Mouse (Mus musculus): ENCODE results near the gene Sec24c.
"Not testable (repeated sequence)": the region's sequence is repeated elsewhere in the genome, so short reads cannot be mapped to it uniquely, and the experiment has no call there.

Gene Sec24c

DNA sequence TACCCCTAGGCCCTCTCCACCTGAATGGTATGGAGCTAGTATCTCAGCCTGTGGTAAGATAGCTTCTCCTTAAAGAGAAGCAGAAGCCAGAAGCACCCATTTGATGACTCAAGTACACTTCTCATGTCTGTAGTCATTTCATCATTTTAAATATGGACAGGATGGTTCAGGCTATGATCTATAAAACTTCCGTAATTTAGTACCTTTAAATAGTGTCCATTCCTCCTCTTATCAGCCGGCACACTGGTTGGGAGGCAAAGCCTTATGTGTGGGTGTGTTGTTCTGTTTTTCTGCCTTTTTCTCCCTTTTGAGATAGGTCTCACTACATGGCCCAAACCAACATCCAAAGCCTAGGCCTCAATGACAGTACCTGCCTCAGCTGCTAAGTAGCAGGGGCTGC lies 24.4 kb downstream of the Sec24c start:
- no peak for DNase-seq (ENCODE audit: low spot score)

DNA sequence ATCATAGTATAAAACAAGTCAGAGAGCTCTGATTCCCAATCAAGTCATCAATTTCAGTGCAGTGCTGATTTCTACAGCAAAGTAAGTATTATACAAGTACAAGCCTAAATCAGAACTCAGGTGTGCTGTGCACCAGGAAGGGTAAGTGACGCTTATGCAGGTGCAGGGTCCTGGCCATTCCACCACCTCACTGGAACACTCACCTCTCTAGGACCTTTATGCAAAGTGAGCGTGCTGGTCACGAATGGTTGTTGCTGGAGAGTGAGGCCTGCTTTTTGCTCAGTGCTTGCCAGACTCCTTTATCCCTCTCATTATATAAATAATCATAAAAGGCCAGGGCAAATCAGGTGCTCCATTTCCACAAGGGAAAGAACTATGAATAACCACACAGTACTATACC lies 26.3 kb downstream of the Sec24c start:
- DNase-seq (ENCODE audit: low spot score) = no peak

DNA sequence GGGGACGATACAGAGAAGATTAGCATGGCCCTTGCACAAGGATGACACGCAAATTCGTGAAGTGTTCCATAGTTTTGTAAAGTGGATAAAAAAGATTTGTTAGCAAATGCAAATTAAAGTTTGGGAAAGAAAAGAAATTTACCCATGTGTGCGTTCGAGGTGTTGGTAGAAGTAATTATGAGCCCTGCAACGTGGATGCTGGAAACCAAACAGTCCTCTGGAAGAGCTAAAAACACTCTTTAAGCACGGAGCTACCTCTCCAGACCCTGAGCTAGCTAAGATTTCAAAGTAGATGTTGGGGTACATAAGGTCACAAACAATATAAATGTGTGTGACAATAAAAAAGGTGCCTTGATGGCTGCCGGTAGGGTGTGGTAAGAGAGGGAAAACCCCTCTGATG lies 27.4 kb downstream of the Sec24c start:
- no peak for DNase-seq (ENCODE audit: low spot score)

GRCm38 (mm10) chr14:20702096-20702740 lies 28.1 kb downstream of the Sec24c start:
- no peak for DNase-seq (ENCODE audit: low spot score)

DNA sequence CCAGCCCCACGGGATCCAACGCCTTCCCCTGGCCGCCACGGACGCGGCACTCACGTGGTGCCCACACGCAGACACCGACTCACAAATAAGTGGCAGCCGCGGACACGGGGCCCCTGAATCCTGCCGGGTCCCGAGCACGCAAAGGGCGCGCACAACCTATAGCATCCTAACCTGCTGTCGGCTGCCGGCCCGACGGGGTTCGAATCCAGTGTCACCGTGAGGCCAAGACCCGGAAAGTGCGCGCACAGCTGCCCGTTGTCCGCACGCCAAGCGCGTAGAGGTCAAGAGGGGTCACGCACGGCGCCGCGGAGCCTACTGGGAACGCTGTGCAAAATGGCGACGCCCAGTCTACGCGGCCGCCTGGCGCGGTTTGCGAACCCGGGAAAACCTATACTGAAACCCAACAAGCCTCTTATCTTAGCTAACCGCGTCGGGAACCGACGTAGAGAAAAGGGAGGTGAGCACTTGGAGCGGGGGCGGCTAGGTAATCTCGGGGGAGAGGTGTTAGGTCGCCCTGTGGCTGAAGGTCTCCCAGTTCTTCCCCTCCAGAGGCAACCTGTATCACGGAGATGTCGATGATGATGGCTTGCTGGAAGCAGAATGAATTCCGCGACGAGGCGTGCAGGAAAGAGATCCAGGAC lies 28.8 kb downstream of the Sec24c start, which contains the start of gene Chchd1:
Gene Chchd1 (plus strand): TSS at position 266 of the 641 bp plus-strand sequence.
- DNase-seq (ENCODE audit: low spot score) = peak; percentile 91

- DNase-seq (ENCODE audit: low spot score) = not testable (repeated sequence)
Measured at GRCm38 (mm10) chr14:20703461-20703860, 29.4 kb downstream of the Sec24c start.

DNA sequence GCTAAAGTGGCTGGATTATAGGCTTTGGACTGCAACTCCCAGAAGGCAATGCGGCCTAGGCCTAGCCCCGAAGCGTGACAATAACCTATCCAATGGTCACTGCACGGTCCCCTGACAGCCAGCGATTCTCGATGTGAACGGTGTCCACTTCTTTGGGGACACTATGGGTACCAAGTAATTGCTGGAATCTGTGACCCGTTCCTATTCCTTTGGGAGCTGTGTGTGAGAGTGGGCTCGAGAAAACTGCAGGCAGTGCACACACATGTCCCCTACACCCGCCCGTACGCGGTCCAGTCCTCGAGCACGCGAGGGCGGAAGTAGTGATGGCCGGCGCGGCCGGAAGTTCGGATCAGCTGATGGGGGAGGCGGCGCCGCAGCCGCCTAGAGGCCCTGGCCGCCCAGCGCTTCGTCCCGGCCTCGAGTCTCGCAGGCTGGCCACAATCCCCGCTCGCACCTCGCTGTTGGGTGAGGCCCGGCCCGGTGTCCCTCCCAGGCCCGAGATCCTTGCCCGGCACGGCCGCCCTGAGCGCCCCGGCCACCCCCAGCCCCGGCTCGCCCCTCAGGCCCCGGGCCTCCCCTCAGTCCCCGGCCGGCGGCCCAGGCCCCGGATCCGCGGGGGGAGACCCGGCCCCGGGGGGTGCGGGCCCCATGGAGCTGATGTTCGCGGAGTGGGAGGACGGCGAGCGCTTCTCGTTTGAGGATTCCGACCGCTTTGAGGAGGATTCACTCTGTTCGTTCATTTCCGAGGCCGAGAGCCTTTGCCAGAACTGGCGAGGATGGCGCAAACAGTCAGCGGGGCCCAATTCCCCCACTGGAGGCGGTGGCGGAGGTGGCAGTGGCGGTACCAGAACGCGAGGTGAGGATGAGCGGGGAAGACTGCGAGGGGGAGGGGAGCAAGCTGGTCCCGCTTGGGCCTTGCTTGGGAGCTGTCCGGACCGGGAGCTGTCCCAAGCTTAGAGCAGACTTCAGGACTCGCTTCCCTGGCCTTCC lies 33.4 kb downstream of the Sec24c start, which contains the start of gene Zswim8:
Gene Zswim8 (plus strand): TSS at position 352 of the 990 bp plus-strand sequence.
- DNase-seq (ENCODE audit: low spot score) = peak; percentile 90

GRCm38 (mm10) chr14:20708239-20708638 lies 34.1 kb downstream of the Sec24c start:
- DNase-seq (ENCODE audit: low spot score) = no peak

DNA sequence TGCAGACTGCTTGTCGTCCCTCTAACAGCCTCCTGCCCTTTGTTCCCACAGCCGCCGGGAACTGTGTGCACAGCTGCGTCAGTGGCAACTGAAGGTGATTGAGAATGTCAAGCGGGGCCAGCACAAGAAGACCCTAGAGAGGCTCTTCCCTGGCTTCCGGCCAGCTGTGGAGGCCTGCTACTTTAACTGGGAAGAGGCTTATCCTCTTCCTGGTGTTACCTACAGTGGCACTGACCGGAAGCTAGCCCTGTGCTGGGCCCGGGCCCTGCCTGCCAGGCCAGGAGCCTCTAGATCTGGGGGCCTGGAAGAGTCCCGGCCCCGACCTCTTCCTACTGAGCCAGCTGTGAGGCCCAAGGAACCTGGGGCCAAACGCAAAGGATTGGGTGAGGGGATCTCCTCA lies 39.7 kb downstream of the Sec24c start:
- no peak for DNase-seq (ENCODE audit: low spot score)

DNA sequence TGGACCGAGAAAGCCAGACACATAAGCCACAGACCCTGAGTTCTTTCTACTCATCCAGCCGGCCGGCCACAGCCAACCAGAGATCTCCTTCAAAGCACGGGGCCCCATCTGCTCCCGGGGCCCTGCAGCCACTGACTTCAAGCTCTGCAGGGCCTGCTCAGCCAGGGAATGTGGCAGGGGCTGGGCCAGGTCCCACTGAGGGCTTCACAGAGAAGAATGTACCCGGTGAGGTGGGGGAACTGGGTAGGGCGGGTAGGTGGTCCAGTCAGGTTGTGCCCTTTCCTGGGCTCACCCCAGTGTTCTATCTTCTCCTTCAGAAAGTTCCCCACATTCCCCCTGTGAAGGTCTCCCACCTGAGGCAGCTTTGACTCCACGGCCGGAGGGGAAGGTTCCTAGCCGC lies 44.3 kb downstream of the Sec24c start:
- no peak for DNase-seq (ENCODE audit: low spot score)

GRCm38 (mm10) chr14:20719767-20720166 lies 45.7 kb downstream of the Sec24c start:
- DNase-seq (ENCODE audit: low spot score) = no peak

GRCm38 (mm10) chr14:20721371-20721770 lies 47.3 kb downstream of the Sec24c start:
- DNase-seq (ENCODE audit: low spot score) = no peak

GRCm38 (mm10) chr14:20723006-20723405 lies 48.9 kb downstream of the Sec24c start:
- DNase-seq (ENCODE audit: low spot score) = no peak

DNA sequence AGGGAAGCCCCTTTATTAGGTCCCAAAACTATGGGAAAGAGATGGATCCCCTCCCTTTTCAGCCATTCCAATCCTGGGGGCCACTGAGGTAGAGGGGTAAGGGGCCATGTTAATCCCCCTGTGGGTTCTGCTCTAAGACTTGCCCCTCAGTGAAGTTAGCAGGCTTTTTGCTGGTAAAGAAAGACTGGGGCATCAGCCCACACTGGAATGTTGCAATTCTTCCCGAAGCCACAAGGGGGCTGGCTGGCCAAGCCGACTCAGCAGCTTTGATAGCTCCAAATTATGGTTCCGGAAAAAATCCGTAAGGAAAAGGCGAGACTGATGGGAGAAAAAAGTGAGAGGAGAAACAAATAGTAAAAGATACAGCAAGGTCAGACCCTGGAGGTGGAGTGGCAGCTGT lies 49.9 kb downstream of the Sec24c start:
- DNase-seq (ENCODE audit: low spot score) = peak; percentile 63

GRCm38 (mm10) chr14:20725660-20726339 lies 51.7 kb downstream of the Sec24c start:
- no peak for DNase-seq (ENCODE audit: low spot score)

DNA sequence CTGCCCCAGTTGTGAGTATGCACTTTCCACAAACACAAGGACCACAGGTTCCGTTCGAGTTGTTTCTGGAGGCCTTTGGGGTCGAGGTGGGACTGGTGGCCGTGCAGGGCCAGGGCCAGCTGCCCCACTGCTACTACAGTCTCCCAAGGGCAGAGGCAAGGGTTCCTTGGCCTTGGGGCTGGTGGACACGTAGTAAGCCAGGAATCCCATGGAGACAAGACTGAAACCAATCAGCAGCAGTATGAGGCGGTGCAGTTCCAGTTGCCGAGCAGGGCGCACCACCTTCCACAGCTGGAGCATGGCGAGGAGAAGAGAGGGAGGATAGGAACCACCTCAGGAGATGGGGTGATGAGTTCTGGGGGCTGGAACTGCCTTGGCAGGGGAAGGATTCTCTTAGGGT lies 55.8 kb downstream of the Sec24c start:
- no peak for DNase-seq (ENCODE audit: low spot score)

DNA sequence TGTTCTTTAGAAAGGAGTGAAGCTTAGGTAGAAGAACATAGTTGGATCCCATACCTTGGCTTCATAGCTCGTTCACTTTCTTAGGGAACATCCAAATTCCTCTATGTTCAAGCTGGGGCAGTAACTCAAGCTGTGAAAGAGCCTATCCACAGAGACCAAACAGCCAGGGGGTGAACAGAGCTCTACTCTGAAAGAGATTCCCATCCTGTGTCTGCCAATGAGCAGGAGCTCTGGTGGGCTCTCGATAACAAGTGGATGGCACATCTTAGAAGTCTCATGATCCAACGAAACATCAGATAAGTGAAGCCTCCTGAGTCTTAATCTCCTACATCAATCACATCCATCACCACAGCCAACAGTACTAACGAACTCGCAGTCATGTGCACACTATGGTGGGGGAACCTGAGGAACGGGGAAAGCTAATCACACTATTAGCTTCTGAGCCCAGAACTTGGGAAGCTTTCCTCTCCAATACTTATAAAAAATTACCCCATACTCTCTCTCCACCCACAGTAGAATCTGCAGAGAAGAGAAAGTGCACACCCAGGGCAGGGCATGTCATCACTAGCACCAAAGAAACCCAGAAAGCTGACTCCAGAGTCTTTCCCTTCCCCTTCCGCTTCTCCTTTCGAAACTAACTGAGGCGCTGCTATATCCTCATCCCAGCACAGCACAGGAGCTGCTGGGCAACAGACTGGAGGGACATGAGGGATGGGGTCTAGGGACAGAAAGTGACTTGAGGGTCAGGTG lies 56.9 kb downstream of the Sec24c start:
- no peak for DNase-seq (ENCODE audit: low spot score)

DNA sequence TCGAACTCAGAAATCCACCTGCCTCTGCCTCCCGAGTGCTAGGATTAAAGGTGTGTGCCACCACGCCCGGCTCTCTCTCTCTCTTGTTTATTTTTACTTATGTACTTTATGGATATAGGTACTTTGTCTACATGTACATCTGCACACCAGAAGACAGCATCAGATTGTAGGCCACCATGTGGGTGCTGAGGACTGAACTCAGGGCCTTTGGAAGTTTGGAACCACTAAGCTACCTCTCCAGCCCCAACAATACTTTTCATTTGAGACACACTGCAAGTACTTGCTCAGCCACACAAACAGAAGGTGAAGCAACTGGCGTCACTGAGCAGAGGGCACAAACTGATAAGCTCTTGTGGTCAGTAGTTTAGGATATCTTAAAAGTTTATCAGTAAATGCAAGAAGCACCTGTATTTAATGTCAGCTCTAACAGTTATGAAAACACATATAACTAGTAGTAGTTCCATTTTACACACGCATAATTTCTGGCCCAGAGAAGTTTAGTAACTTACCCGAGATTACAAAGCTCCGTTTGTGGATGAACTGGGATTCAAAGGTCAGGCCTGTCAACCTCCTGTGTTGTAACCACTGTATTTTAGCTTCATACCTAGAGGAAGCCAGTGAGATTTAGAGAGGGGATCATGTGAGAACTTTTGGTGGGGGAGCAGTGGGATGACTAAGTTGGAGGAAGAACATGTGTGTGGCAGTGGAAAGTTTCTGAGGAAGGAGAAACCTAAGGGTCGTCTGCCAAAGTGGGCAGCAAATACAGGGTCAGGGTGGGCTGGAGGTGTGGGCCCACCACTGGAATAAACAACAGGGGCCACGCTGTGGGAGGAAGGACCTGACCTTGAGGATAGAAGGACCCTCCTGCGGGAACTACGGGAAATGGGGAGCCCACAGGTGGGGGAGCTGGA lies 59.2 kb downstream of the Sec24c start:
- DNase-seq (ENCODE audit: low spot score) = no peak

DNA sequence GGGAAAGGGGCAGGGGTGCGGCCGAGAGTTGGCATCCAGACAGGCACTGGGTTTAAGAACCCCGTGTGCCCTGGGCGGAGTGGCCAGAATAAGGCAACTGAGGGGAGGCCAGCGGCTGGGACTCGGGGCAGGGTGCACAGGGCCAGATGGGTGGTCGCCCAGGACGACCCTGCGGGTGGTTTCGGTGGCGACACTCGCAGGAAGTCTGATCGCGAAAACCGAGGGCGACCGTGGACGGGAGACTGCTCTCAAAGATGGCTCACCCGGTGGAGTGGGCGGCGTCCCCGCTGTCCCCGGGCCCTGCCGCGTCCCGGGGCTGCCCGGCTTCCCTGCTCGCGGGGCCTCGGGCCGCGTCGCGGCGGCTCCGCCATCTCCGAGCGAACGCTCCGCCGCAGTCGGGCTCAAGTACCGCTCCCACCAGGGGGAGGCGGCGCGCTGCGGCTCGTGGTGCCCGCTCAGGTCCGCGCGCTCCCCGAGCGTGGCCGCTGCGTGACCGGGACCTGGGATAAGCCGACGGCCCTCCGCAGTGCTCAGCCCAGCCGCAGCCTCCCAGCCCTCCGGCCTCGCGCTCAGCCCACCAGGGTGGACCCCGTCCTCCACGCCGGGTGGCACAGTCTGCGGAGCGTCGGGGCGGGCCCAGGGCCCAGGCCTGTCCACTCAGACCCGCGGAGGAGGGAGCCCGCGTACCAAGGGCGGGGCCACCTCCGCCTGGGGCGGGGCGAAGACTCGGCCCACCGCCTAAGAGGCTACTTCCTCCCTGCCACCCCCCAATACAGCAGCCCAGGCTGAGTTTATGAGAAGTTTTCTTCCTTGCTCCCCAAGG lies 60.1 kb downstream of the Sec24c start, which contains the start of gene Ndst2:
Gene Ndst2 (minus strand): TSS at position 611 of the 823 bp plus-strand sequence.
- DNase-seq (ENCODE audit: low spot score) = peak; percentile 85

Measured in layer of hippocampus, adult 11-12 months (tissue).